Comparison of ENCODE assay signal across 10 mouse cellular contexts in genomic region chr12:118085291-118085690, GRCm38 (mm10).
"Had no signal": no experiment of that assay in that cellular context is flagged by ENCODE, and none has a peak within 500 bp of the region (broad histone marks: within the 10 kb centered on the region; RNA-seq: fewer than 3 reads in every experiment).

No protein-coding gene starts in this region.

- DNase-seq: kidney, postnatal 10 days; kidney, postnatal 36 days; layer of hippocampus, postnatal 36 days; lung, adult 18-20 months; lung, postnatal 10 days; lung, postnatal 36 days; retina, postnatal 1 day; right cerebral cortex, postnatal 25 days; spleen, adult 18-20 months; thymus, postnatal 36 days had no signal
